Mouse (Mus musculus) forebrain, embryonic 11.5 days (tissue): ENCODE results near the gene Zfp639. TPM values are rescaled to one million over a fixed set of nuclear protein-coding genes. Genes with fewer than 3 reads are reported as not detected.

Experiments
- ATAC-seq: fragments of 200-750 bp; cut with Nextera tagmentation; replicated peaks from 2 replicates; pipeline ENCODE4 v1.8.0; 2017; ENCODE audit warnings: moderate TSS enrichment; ENCODE audit not compliant: low FRiP score
- DNase-seq: peaks from one replicate; pipeline ENCODE4 v3.0.0-alpha.2; 2017; ENCODE audit warnings: low spot score
- H3K27ac ChIP-seq: fragments of 300-500 bp; sonication (generic); 2 replicates; pipeline ENCODE4 v1.5.1; 2014; ENCODE audit warnings: low read depth, low read length
- H3K27me3 ChIP-seq: fragments of 300-500 bp; sonication (generic); 2 replicates; pipeline ENCODE4 v1.6.1; 2014; ENCODE audit warnings: mild to moderate bottlenecking, low read length, mixed read lengths; ENCODE audit not compliant: control insufficient read depth, insufficient read depth
- H3K36me3 ChIP-seq: fragments of 300-500 bp; sonication (generic); 2 replicates; pipeline ENCODE4 v1.6.1; 2014; ENCODE audit warnings: mild to moderate bottlenecking, low read length, moderate library complexity, mixed read lengths; ENCODE audit not compliant: control insufficient read depth, insufficient read depth
- H3K4me1 ChIP-seq: fragments of 300-500 bp; sonication (generic); replicated peaks from 2 replicates; pipeline ENCODE4 v1.6.1; 2014; ENCODE audit warnings: low read length, mixed read lengths; ENCODE audit not compliant: control insufficient read depth, insufficient read depth
- H3K4me2 ChIP-seq: fragments of 300-500 bp; sonication (generic); 2 replicates; pipeline ENCODE4 v1.6.1; 2014; ENCODE audit warnings: low read depth, mild to moderate bottlenecking, low read length, moderate library complexity, mixed read lengths; ENCODE audit not compliant: severe bottlenecking
- H3K4me3 ChIP-seq: fragments of 300-500 bp; sonication (generic); 2 replicates; pipeline ENCODE4 v1.5.1; 2014; ENCODE audit warnings: low read depth, low read length
- H3K9ac ChIP-seq: fragments of 300-500 bp; sonication (generic); 2 replicates; pipeline ENCODE4 v1.6.1; 2014; ENCODE audit warnings: low read length
- H3K9me3 ChIP-seq: fragments of 300-500 bp; sonication (generic); 2 replicates; pipeline ENCODE4 v1.6.1; 2016; ENCODE audit warnings: low read length, mixed read lengths; ENCODE audit not compliant: control insufficient read depth
- WGBS: fragments of 180-500 bp; shearing (Covaris S2); extraction: QIAGEN DNeasy Blood & Tissue Kit; methylation state at CpG from one replicate; pipeline ENCODE4 v1.1.7; 2014; 5-methylcytosine and 5-hydroxymethylcytosine counted together
- polyA plus RNA-seq: library from polyadenylated mRNA; unstranded; fragments of >200 nt; fragmentation: Nextera tagmentation; extraction: Ambion mirVana; gene quantifications from 2 replicates; pipeline ENCODE4 v1.2.1, GENCODE M21; 2014

The Zfp639 gene
- polyA plus RNA-seq, 1 experiment from 2014 or later, result 56.9 TPM

- ATAC-seq, result no peak
- Histone ChIP-seq H3K9me3 (no peaks in the 10 kb centered on the region), H3K36me3 (no peaks in the 10 kb centered on the region; the same call in 1 of the 2 replicates), H3K9ac (peak overlapping the region; percentile 87), H3K4me3 (peak overlapping the region; percentile 86), H3K27me3 (no peaks in the 10 kb centered on the region), H3K27ac (no peak overlapping the region; the same call in 1 of the 2 replicates), H3K4me2 (peak overlapping the region; percentile 64), H3K4me1 (no peaks in the 10 kb centered on the region; the same call in 1 of the 2 replicates)
- DNase-seq, result no peak
- 5% methylated on average over 13 of the region's 13 CpGs for WGBS
Observed at GRCm38 (mm10) chr3:32511191-32511550, 1.1 kb downstream of the Zfp639 start.

GRCm38 (mm10) chr3:32512686-32513284, 2.7 kb downstream of the Zfp639 start:
- H3K4me1 ChIP-seq, result no peaks in the 10 kb centered on the region; the same call in 1 of the 2 replicates
- H3K9me3 ChIP-seq, result no peaks in the 10 kb centered on the region
- no peak overlapping the region for H3K4me3 ChIP-seq
- H3K36me3 ChIP-seq, result no peaks in the 10 kb centered on the region; the same call in 1 of the 2 replicates
- no peak for ATAC-seq
- no peak overlapping the region for H3K27ac ChIP-seq
- no peak overlapping the region for H3K4me2 ChIP-seq
- no peak overlapping the region for H3K9ac ChIP-seq
- H3K27me3 ChIP-seq, result no peaks in the 10 kb centered on the region
- 94% methylated on average over 7 of the region's 7 CpGs for WGBS
- DNase-seq, result no peak

- no peak overlapping the region for H3K27ac ChIP-seq
- H3K36me3 ChIP-seq, result no peaks in the 10 kb centered on the region; the same call in 1 of the 2 replicates
- H3K9ac ChIP-seq, result no peak overlapping the region
- no peaks in the 10 kb centered on the region for H3K27me3 ChIP-seq
- no peak for DNase-seq
- H3K4me3 ChIP-seq, result no peak overlapping the region
- ATAC-seq, result no peak
- no peaks in the 10 kb centered on the region for H3K9me3 ChIP-seq
- no peaks in the 10 kb centered on the region; the same call in 1 of the 2 replicates for H3K4me1 ChIP-seq
- no peak overlapping the region for H3K4me2 ChIP-seq
Observed at GRCm38 (mm10) chr3:32513528-32513927, 3.5 kb downstream of the Zfp639 start.

GRCm38 (mm10) chr3:32527181-32527580, 17.1 kb downstream of the Zfp639 start:
- H3K4me1 ChIP-seq, result no peaks in the 10 kb centered on the region; the same call in 1 of the 2 replicates
- 95% methylated on average over 4 of the region's 4 CpGs for whole genome bisulfite sequencing
- DNase-seq (no peak), ATAC-seq (no peak)
- H3K4me2 ChIP-seq, result no peak overlapping the region
- no peak overlapping the region for H3K27ac ChIP-seq
- no peaks in the 10 kb centered on the region; the same call in 1 of the 2 replicates for H3K9me3 ChIP-seq
- H3K9ac ChIP-seq, result no peak overlapping the region
- peaks cover 3% of the 10 kb centered on the region; the same call in 1 of the 2 replicates for H3K36me3 ChIP-seq
- no peak overlapping the region for H3K4me3 ChIP-seq
- no peaks in the 10 kb centered on the region for H3K27me3 ChIP-seq

- peak; percentile 94 for DNase-seq
- Histone ChIP-seq H3K27me3 (no peaks in the 10 kb centered on the region), H3K4me3 (peak within 1 kb of the TSS; percentile 82), H3K4me1 (no peaks in the 10 kb centered on the region; the same call in 1 of the 2 replicates), H3K9me3 (no peaks in the 10 kb centered on the region; the same call in 1 of the 2 replicates), H3K4me2 (peak within 1 kb of the TSS; percentile 63), H3K9ac (peak within 1 kb of the TSS; percentile 77), H3K27ac (no peak within 1 kb of the TSS; the same call in 1 of the 2 replicates), H3K36me3 (no peaks in the 10 kb centered on the region; the same call in 1 of the 2 replicates)
- under 1% methylated on average over 42 of the region's 47 CpGs for WGBS
- peak; percentile 99 for ATAC-seq
Observed at GRCm38 (mm10) chr3:32529303-32529898, 19.3 kb downstream of the Zfp639 start, which contains the start of gene Mfn1. TSS of gene Mfn1 (plus strand) at chr3:32529465.

GRCm38 (mm10) chr3:32530041-32530440, 20.0 kb downstream of the Zfp639 start:
- no peaks in the 10 kb centered on the region; the same call in 1 of the 2 replicates for H3K9me3 ChIP-seq
- H3K4me3 ChIP-seq, result peak overlapping the region; percentile 82
- no peaks in the 10 kb centered on the region for H3K27me3 ChIP-seq
- DNase-seq (no peak), ATAC-seq (no peak)
- H3K4me2 ChIP-seq, result peak overlapping the region; percentile 63
- H3K4me1 ChIP-seq, result no peaks in the 10 kb centered on the region; the same call in 1 of the 2 replicates
- peak overlapping the region; percentile 77 for H3K9ac ChIP-seq
- WGBS, result 12% methylated on average over 5 of the region's 5 CpGs
- no peak overlapping the region for H3K27ac ChIP-seq
- no peaks in the 10 kb centered on the region; the same call in 1 of the 2 replicates for H3K36me3 ChIP-seq

GRCm38 (mm10) chr3:32535692-32536091, 25.6 kb downstream of the Zfp639 start:
- H3K9ac ChIP-seq, result no peak overlapping the region
- DNase-seq (no peak), ATAC-seq (no peak)
- no peaks in the 10 kb centered on the region; the same call in 1 of the 2 replicates for H3K36me3 ChIP-seq
- 70% methylated on average over 1 of the region's 1 CpGs for WGBS
- no peak overlapping the region for H3K4me2 ChIP-seq
- no peak overlapping the region for H3K4me3 ChIP-seq
- H3K27ac ChIP-seq, result no peak overlapping the region
- no peaks in the 10 kb centered on the region for H3K27me3 ChIP-seq
- H3K9me3 ChIP-seq, result no peaks in the 10 kb centered on the region
- H3K4me1 ChIP-seq, result no peaks in the 10 kb centered on the region

GRCm38 (mm10) chr3:32537556-32537955, 27.5 kb downstream of the Zfp639 start:
- WGBS, result 61% methylated on average over 1 of the region's 1 CpGs
- no peaks in the 10 kb centered on the region for H3K9me3 ChIP-seq
- no peak for DNase-seq
- H3K4me2 ChIP-seq, result no peak overlapping the region
- H3K27me3 ChIP-seq, result no peaks in the 10 kb centered on the region
- ATAC-seq, result no peak
- no peaks in the 10 kb centered on the region; the same call in 1 of the 2 replicates for H3K36me3 ChIP-seq
- no peaks in the 10 kb centered on the region for H3K4me1 ChIP-seq
- no peak overlapping the region for H3K27ac ChIP-seq
- no peak overlapping the region for H3K4me3 ChIP-seq
- H3K9ac ChIP-seq, result no peak overlapping the region
